Mouse (Mus musculus) brain, adult 2 months (tissue): ENCODE data around the gene Nlrp6.

Experiments
- DNase-seq: peaks from one replicate; pipeline ENCODE4 v3.0.0; 2011; ENCODE audit warnings: low read depth, low spot score

Nlrp6 gene

GRCm38 (mm10) chr7:140912846-140913482, 7.7 kb upstream of the Nlrp6 start:
- DNase-seq: no peak

DNA sequence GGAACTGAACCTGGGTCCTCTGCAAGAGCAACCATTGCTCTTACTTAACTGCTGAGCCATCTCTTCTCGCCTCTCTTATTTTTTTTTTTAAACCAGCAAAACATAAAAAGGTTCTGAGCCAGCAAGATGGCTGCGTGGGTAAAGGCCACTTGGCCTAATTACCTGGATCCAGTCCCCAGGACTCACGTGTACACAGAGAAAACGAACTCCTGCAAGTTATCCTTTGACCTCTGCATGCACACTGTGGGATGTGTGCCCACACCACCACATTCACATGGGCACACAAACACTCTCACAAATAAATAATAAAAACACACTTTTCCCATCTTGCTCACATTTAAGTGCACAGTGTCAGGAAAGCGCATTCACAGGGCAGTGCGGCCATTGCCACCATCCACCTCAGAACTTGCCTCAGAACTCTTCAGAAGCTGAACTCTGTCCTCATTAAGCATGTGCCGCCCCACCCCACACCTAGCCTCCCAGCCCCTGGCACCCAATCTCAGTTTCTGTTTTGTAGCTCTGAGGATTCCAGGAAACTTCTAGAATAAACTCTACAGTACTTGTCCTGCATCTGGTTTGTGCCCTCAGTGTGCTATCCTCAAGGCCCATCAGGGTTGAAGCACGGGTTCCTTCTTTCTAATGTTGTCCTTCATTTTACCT, 6.5 kb upstream of the Nlrp6 start:
- no peak for DNase-seq

- DNase-seq: no peak
Measured at GRCm38 (mm10) chr7:140919911-140920310, 791 bp upstream of the Nlrp6 start.

GRCm38 (mm10) chr7:140921225-140921975, 698 bp downstream of the Nlrp6 start:
- no peak for DNase-seq

DNA sequence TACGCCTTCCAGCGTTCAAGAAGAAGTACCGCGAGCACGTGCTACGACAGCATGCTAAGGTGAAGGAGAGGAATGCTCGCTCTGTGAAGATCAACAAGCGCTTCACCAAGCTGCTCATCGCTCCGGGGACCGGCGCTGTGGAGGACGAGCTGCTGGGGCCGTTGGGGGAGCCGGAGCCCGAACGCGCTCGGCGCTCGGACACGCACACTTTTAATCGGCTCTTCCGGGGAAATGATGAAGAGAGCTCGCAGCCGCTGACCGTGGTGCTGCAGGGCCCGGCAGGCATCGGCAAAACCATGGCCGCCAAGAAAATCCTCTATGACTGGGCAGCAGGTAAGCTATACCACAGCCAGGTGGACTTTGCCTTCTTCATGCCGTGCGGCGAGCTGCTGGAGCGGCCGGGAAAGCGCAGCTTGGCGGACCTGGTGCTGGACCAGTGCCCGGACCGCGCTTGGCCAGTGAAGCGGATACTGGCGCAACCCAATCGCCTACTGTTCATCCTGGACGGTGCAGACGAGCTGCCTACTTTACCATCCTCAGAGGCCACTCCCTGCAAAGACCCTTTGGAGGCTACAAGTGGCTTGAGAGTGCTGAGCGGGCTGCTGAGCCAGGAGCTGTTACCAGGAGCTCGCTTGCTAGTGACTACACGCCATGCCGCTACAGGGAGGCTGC, 1.8 kb downstream of the Nlrp6 start:
- peak; percentile 79 for DNase-seq

- no peak for DNase-seq
Measured at GRCm38 (mm10) chr7:140923070-140923775, 2.5 kb downstream of the Nlrp6 start.

DNA sequence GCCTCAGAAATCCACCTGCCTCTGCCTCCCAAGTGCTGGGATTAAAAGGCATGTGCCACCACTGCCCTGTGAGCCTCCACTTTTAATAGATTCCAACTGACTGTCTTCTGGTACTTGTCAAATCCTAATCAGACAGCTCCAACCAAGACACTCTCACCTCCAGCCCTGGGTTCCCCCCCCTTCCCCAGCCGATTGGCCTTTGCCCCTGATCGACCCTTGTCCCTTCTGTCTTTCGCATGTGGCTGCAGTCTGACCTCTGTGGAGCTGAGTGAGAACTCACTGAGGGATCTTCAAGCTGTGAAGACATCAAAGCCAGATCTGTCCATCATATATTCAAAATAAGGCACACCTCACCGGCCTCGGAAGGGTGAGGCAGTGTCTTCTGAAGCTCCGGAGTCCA, 6.5 kb downstream of the Nlrp6 start:
- DNase-seq: no peak

DNA sequence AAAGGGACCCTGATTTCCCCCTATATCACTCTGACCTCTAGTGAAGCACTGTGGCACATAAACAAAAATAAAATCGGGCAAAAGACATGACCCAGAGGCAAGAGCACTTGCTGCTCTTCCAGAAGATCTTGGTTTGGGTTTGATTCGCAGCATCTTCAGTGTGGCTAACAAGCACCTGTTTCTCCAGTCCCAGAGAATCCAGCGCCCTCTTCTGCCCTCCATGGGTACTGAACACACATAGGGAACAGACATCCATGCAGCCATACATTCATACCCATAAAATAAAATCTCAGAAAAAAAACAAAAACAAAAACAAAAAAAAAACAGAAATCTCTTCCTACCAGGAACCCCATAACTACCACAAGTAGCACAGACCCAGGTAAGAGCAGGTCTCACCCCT, 17.7 kb downstream of the Nlrp6 start:
- DNase-seq: no peak

- no peak for DNase-seq
Measured at GRCm38 (mm10) chr7:140938896-140939295, 18.2 kb downstream of the Nlrp6 start.

GRCm38 (mm10) chr7:140939669-140940171, 19.0 kb downstream of the Nlrp6 start:
- no peak for DNase-seq

GRCm38 (mm10) chr7:140941222-140942051, 20.7 kb downstream of the Nlrp6 start, which contains the start of gene Pgghg:
Gene Pgghg (plus strand): TSS chr7:140941391.
- DNase-seq: peak; percentile 74

DNA sequence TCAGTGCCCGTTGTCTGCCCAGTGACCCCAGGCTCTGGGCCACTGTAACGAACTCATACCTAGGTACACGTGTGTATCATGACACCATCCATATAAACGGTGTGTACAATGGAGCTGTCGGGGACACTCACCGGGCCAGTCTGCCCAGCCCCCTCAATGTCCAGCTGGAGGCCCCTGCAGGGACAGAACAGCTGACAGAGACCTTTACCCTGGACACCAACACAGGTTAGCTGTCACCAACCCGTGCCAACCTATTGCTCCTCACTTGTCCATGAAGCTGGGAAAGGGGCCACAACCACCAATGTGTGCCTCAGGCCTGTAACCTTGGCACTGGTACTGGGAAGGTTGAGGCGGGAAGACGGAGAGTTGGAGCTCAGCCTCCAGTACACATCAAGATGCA, 21.6 kb downstream of the Nlrp6 start:
- DNase-seq: no peak

DNA sequence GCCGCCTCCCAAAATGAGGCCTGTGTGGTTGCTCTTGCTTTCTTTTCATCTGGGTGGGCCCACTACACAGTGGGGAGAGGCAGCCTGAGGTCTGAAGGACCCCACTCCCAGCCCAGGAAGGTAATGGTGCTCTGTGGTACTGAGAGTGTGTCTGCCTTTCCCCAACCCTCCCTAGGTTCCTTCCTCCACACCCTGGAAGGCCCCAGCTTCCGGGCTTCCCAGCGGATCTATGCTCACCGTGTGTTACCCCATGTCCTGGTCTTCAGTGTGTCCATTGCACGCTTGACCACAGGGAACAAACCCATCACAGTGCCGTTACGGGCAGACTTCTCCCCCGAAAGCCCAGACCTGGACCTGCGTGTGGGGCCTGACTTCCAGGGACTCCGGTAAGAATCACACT, 22.1 kb downstream of the Nlrp6 start:
- DNase-seq: no peak

DNA sequence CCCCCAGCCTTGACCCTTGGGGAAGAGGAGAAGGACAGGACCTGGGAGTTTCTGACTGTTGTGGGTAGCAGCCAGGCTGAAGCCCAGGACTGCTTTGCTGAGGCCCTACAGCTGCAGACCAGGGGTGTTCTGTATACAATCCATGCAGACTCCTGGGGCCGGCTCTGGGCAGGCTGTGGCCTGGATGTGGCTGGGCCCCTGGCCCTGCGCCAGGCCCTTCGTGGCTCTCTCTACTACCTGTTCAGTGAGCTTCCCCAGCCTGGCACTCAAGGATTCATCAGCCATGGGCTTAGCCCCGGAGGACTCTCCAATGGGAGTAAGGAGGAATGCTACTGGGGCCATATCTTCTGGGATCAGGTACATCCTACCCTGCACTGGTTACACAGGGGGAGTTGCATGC, 22.7 kb downstream of the Nlrp6 start:
- DNase-seq: no peak

DNA sequence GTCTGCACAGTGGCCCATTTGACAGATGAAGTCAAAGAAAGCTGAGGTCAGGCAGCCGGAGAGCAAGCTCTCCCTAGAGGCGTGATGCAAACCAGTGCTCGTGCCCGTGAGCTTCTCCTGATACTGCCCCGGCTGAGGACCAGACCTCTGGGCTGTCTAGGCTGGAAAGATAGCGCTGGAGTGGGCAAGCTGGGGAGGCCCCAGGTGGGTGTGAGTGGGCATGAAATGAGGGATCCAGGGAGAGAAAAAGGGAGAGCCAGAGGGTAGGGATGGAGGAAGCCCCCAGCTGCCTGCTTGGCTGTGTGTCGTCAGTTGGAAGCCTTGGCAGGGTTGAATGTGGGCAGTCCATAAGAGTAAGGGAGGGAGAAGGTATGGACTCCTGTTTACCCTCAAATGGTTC, 23.5 kb downstream of the Nlrp6 start:
- no peak for DNase-seq

DNA sequence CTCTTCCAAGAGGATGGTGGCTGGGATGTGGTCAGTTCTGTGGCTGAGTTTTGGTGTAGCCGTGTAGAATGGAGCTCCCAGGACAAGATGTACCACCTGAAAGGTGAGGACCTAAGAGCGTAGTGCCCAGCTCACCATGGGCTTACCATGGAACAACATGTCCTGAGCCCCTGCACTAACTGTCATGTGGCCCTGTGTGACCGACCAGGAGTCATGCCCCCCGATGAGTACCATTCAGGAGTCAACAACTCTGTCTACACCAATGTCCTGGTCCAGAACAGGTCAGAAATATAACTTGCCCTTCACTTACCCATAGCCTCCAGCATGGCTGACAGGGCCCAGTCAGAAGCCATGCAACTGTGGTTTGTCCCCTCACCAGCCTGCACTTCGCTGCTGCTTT, 24.5 kb downstream of the Nlrp6 start:
- DNase-seq: no peak

DNA sequence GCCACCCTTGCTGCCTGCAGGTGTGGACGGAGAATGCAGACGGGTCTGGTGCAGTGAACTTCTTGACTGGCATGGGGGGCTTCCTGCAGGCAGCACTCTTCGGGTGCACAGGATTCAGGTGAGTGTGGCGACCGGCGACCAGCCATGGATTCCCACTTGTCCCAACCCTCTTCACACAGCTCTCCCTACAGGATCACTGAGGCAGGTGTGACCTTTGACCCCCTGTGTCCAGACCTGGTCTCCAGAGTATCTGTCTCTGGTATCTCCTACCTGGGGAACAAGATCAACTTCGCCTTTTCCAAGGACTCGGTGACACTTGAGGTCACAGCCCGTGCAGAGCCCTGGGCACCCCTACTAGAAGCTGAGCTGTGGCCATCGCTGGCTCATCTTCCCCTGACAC, 25.6 kb downstream of the Nlrp6 start:
- no peak for DNase-seq

GRCm38 (mm10) chr7:140946980-140947379, 26.3 kb downstream of the Nlrp6 start:
- DNase-seq: no peak

- no peak for DNase-seq
Measured at GRCm38 (mm10) chr7:140948161-140948560, 27.5 kb downstream of the Nlrp6 start.

- no peak for DNase-seq
Measured at GRCm38 (mm10) chr7:140949255-140949654, 28.6 kb downstream of the Nlrp6 start.
